Mouse (Mus musculus): ENCODE measurements around the gene Tep1.
"Not testable (repeated sequence)": the region's sequence is repeated elsewhere in the genome, so short reads cannot be mapped to it uniquely, and the experiment has no call there.

Gene Tep1

GRCm38 (mm10) chr14:50866966-50867365 lies 3.4 kb downstream of the Tep1 start:
- no peak for DNase-seq

GRCm38 (mm10) chr14:50865005-50865404 lies 5.4 kb downstream of the Tep1 start:
- DNase-seq: not testable (repeated sequence)

GRCm38 (mm10) chr14:50862641-50863040 lies 7.7 kb downstream of the Tep1 start:
- DNase-seq: no peak

GRCm38 (mm10) chr14:50855788-50856187 lies 14.6 kb downstream of the Tep1 start:
- no peak for DNase-seq

GRCm38 (mm10) chr14:50837236-50837635 lies 33.1 kb downstream of the Tep1 start:
- peak; percentile 8 for DNase-seq

- DNase-seq: no peak
Observed at GRCm38 (mm10) chr14:50834435-50834834, 35.9 kb downstream of the Tep1 start.

- no peak for DNase-seq
Observed at GRCm38 (mm10) chr14:50833964-50834363, 36.4 kb downstream of the Tep1 start.

GRCm38 (mm10) chr14:50829878-50830277 lies 40.5 kb downstream of the Tep1 start:
- no peak for DNase-seq

- DNase-seq: no peak
Observed at GRCm38 (mm10) chr14:50826579-50826978, 43.8 kb downstream of the Tep1 start.

GRCm38 (mm10) chr14:50824219-50824618 lies 46.1 kb downstream of the Tep1 start:
- no peak for DNase-seq

- no peak for DNase-seq
Observed at GRCm38 (mm10) chr14:50823240-50823639, 47.1 kb downstream of the Tep1 start.

GRCm38 (mm10) chr14:50813060-50813459 lies 57.3 kb downstream of the Tep1 start:
- no peak for DNase-seq

GRCm38 (mm10) chr14:50807487-50808072 lies 62.8 kb downstream of the Tep1 start, which contains the start of the genes Ccnb1ip1 and Parp2:
Ccnb1ip1 (minus strand) TSS chr14:50807732.
Parp2 (plus strand) TSS chr14:50807841.
- peak; percentile 99 for DNase-seq

- not testable (repeated sequence) for DNase-seq
Observed at GRCm38 (mm10) chr14:50806469-50806868, 63.9 kb downstream of the Tep1 start.

- DNase-seq: no peak
Observed at GRCm38 (mm10) chr14:50804683-50805082, 65.7 kb downstream of the Tep1 start.

- peak; percentile 13 for DNase-seq
Observed at GRCm38 (mm10) chr14:50802843-50803562, 67.4 kb downstream of the Tep1 start.

GRCm38 (mm10) chr14:50802441-50802840 lies 67.9 kb downstream of the Tep1 start:
- DNase-seq: no peak

- peak; percentile 58 for DNase-seq
Observed at GRCm38 (mm10) chr14:50799502-50800259, 70.7 kb downstream of the Tep1 start.

- DNase-seq: peak; percentile 27
Observed at GRCm38 (mm10) chr14:50798512-50798911, 71.8 kb downstream of the Tep1 start.

GRCm38 (mm10) chr14:50796464-50796863 lies 73.9 kb downstream of the Tep1 start:
- no peak for DNase-seq

GRCm38 (mm10) chr14:50795965-50796364 lies 74.4 kb downstream of the Tep1 start:
- DNase-seq: no peak

- no peak for DNase-seq
Observed at GRCm38 (mm10) chr14:50795261-50795935, 75.0 kb downstream of the Tep1 start.

- DNase-seq: no peak
Observed at GRCm38 (mm10) chr14:50788157-50788556, 82.2 kb downstream of the Tep1 start.

Measured in kidney, adult 9 months (tissue).